Mouse (Mus musculus): ENCODE data around the gene Gmpr.

GRCm38 (mm10) chr13:45473311-45473710 lies 33.9 kb upstream of the Gmpr start:
- TF ChIP-seq POLR2A (IDR thresholded peaks at IDR 0.05; ENCODE audit: borderline replicate concordance, control insufficient read depth, low read depth, low read length) (no peak), CTCF (IDR thresholded peaks at IDR 0.05; ENCODE audit: control insufficient read depth, insufficient read depth, low read length) (no peak)
